Mouse (Mus musculus) neural tube, embryonic 13.5 days (tissue): Measurements from ENCODE around the gene Tnfaip6. TPM values are rescaled to one million over a fixed set of nuclear protein-coding genes. Genes with fewer than 3 reads are reported as not detected.

Experiments
- ATAC-seq: fragments of 200-750 bp; cut with Nextera tagmentation; 2 replicates; pipeline ENCODE4 v1.8.0; 2017; ENCODE audit warnings: low read depth, mild to moderate bottlenecking, moderate TSS enrichment, moderate library complexity
- H3K27ac ChIP-seq: fragments of 300-500 bp; sonication (generic); replicated peaks from 2 replicates; pipeline ENCODE4 v1.5.1; 2015; ENCODE audit warnings: moderate library complexity, mild to moderate bottlenecking, inconsistent platforms
- H3K27me3 ChIP-seq: fragments of 300-500 bp; sonication (generic); 2 replicates; pipeline ENCODE4 v1.6.1; 2015; ENCODE audit warnings: mild to moderate bottlenecking, inconsistent platforms
- H3K36me3 ChIP-seq: fragments of 300-500 bp; sonication (generic); 2 replicates; pipeline ENCODE4 v1.6.1; 2015; ENCODE audit warnings: mild to moderate bottlenecking, inconsistent platforms
- H3K4me1 ChIP-seq: fragments of 300-500 bp; sonication (generic); replicated peaks from 2 replicates; pipeline ENCODE4 v1.6.1; 2015; ENCODE audit warnings: inconsistent platforms
- H3K4me2 ChIP-seq: fragments of 300-500 bp; sonication (generic); 2 replicates; pipeline ENCODE4 v1.6.1; 2015; ENCODE audit warnings: inconsistent platforms, mild to moderate bottlenecking, moderate library complexity
- H3K4me3 ChIP-seq: fragments of 300-500 bp; sonication (generic); 2 replicates; pipeline ENCODE4 v1.5.1; 2015; ENCODE audit warnings: mild to moderate bottlenecking, inconsistent platforms
- H3K9ac ChIP-seq: fragments of 300-500 bp; sonication (generic); 2 replicates; pipeline ENCODE4 v1.6.1; 2015; ENCODE audit warnings: moderate library complexity, mild to moderate bottlenecking, inconsistent platforms
- H3K9me3 ChIP-seq: fragments of 300-500 bp; sonication (generic); 2 replicates; pipeline ENCODE4 v1.6.1; 2016; ENCODE audit warnings: inconsistent platforms
- WGBS: fragments of 180-500 bp; shearing (Covaris S2); methylation state at CpG from one replicate; pipeline ENCODE4 v1.1.7; 2015; 5-methylcytosine and 5-hydroxymethylcytosine counted together
- polyA plus RNA-seq: library from polyadenylated mRNA; unstranded; fragments of >200 nt; fragmentation: Nextera tagmentation; extraction: Ambion mirVana; gene quantifications from 2 replicates; pipeline ENCODE4 v1.2.1, GENCODE M21; 2015

Gene Tnfaip6
- polyA plus RNA-seq, 1 experiment from 2014 or later = 7.4 TPM

- no peaks in the 10 kb centered on the region for H3K27me3 ChIP-seq
- ATAC-seq = no peak
- no peak overlapping the region for H3K9ac ChIP-seq
- no peak overlapping the region for H3K27ac ChIP-seq
- no peak overlapping the region for H3K4me2 ChIP-seq
- no peaks in the 10 kb centered on the region for H3K36me3 ChIP-seq
- WGBS = 89% methylated on average over 4 of the region's 4 CpGs
- H3K4me1 ChIP-seq = peaks cover 24% of the 10 kb centered on the region
- H3K4me3 ChIP-seq = no peak overlapping the region
- no peaks in the 10 kb centered on the region for H3K9me3 ChIP-seq
Measured at GRCm38 (mm10) chr2:52034601-52035000, 3.2 kb upstream of the Tnfaip6 start.

- no peaks in the 10 kb centered on the region for H3K27me3 ChIP-seq
- ATAC-seq = no peak
- no peaks in the 10 kb centered on the region for H3K9me3 ChIP-seq
- H3K36me3 ChIP-seq = no peaks in the 10 kb centered on the region
- no peak overlapping the region for H3K4me3 ChIP-seq
- H3K4me2 ChIP-seq = no peak overlapping the region
- WGBS = 75% methylated on average over 4 of the region's 4 CpGs
- no peak overlapping the region for H3K9ac ChIP-seq
- H3K4me1 ChIP-seq = peaks cover 25% of the 10 kb centered on the region
- H3K27ac ChIP-seq = no peak overlapping the region
Measured at GRCm38 (mm10) chr2:52035144-52035543, 2.7 kb upstream of the Tnfaip6 start.

GRCm38 (mm10) chr2:52036929-52037595 is 747 bp upstream of the Tnfaip6 start:
- Histone ChIP-seq H3K4me1 (peaks cover 25% of the 10 kb centered on the region), H3K4me3 (no peak overlapping the region; the same call in 1 of the 2 replicates), H3K27me3 (no peaks in the 10 kb centered on the region), H3K4me2 (peak overlapping the region; percentile 72), H3K9me3 (no peaks in the 10 kb centered on the region), H3K36me3 (no peaks in the 10 kb centered on the region), H3K27ac (no peak overlapping the region), H3K9ac (no peak overlapping the region)
- ATAC-seq = 0 out of 2 replicates have a peak, but pooled peaks have one; percentile 47
- WGBS = 39% methylated on average over 10 of the region's 11 CpGs

- Histone ChIP-seq H3K4me1 (peaks cover 25% of the 10 kb centered on the region), H3K36me3 (no peaks in the 10 kb centered on the region), H3K4me3 (peak overlapping the region; percentile 44), H3K27ac (no peak overlapping the region), H3K9ac (peak overlapping the region; percentile 67; the same call in 1 of the 2 replicates), H3K9me3 (no peaks in the 10 kb centered on the region), H3K27me3 (no peaks in the 10 kb centered on the region), H3K4me2 (peak overlapping the region; percentile 72)
- WGBS = 33% methylated on average over 5 of the region's 5 CpGs
- no peak for ATAC-seq
Measured at GRCm38 (mm10) chr2:52038558-52038957, 749 bp downstream of the Tnfaip6 start.

- Histone ChIP-seq H3K27ac (no peak overlapping the region), H3K4me1 (peaks cover 25% of the 10 kb centered on the region), H3K4me3 (peak overlapping the region; percentile 44), H3K4me2 (peak overlapping the region; percentile 72), H3K9ac (no peak overlapping the region), H3K9me3 (no peaks in the 10 kb centered on the region), H3K36me3 (no peaks in the 10 kb centered on the region), H3K27me3 (no peaks in the 10 kb centered on the region)
- ATAC-seq = no peak
- 36% methylated on average over 8 of the region's 8 CpGs for WGBS
Measured at GRCm38 (mm10) chr2:52039083-52039801, 1.4 kb downstream of the Tnfaip6 start.

- H3K4me3 ChIP-seq = no peak overlapping the region
- peaks cover 22% of the 10 kb centered on the region for H3K4me1 ChIP-seq
- H3K27me3 ChIP-seq = no peaks in the 10 kb centered on the region
- no peaks in the 10 kb centered on the region for H3K9me3 ChIP-seq
- no peak overlapping the region for H3K4me2 ChIP-seq
- H3K9ac ChIP-seq = no peak overlapping the region
- H3K36me3 ChIP-seq = no peaks in the 10 kb centered on the region
- WGBS = 74% methylated on average over 3 of the region's 3 CpGs
- no peak overlapping the region for H3K27ac ChIP-seq
- no peak for ATAC-seq
Measured at GRCm38 (mm10) chr2:52042132-52042531, 4.3 kb downstream of the Tnfaip6 start.

GRCm38 (mm10) chr2:52042714-52043113 is 4.9 kb downstream of the Tnfaip6 start:
- Histone ChIP-seq H3K9ac (no peak overlapping the region), H3K27me3 (no peaks in the 10 kb centered on the region), H3K4me1 (peaks cover 18% of the 10 kb centered on the region; the same call in 1 of the 2 replicates), H3K9me3 (no peaks in the 10 kb centered on the region), H3K4me2 (no peak overlapping the region), H3K36me3 (no peaks in the 10 kb centered on the region), H3K4me3 (no peak overlapping the region), H3K27ac (no peak overlapping the region)
- 73% methylated on average over 5 of the region's 5 CpGs for WGBS
- no peak for ATAC-seq

GRCm38 (mm10) chr2:52043485-52043884 is 5.7 kb downstream of the Tnfaip6 start:
- WGBS = 79% methylated on average over 11 of the region's 11 CpGs
- Histone ChIP-seq H3K9ac (no peak overlapping the region), H3K4me2 (no peak overlapping the region), H3K4me3 (no peak overlapping the region), H3K27ac (no peak overlapping the region), H3K36me3 (no peaks in the 10 kb centered on the region), H3K27me3 (no peaks in the 10 kb centered on the region), H3K9me3 (no peaks in the 10 kb centered on the region), H3K4me1 (peaks cover 12% of the 10 kb centered on the region; the same call in 1 of the 2 replicates)
- ATAC-seq = no peak

GRCm38 (mm10) chr2:52046032-52046431 is 8.2 kb downstream of the Tnfaip6 start:
- H3K4me3 ChIP-seq = no peak overlapping the region
- WGBS = 89% methylated on average over 5 of the region's 5 CpGs
- H3K9me3 ChIP-seq = no peaks in the 10 kb centered on the region
- H3K36me3 ChIP-seq = no peaks in the 10 kb centered on the region
- H3K27me3 ChIP-seq = no peaks in the 10 kb centered on the region
- H3K4me1 ChIP-seq = no peaks in the 10 kb centered on the region
- H3K9ac ChIP-seq = no peak overlapping the region
- no peak overlapping the region for H3K27ac ChIP-seq
- H3K4me2 ChIP-seq = no peak overlapping the region
- no peak for ATAC-seq

- no peak overlapping the region for H3K4me2 ChIP-seq
- H3K27me3 ChIP-seq = no peaks in the 10 kb centered on the region
- no peak overlapping the region for H3K27ac ChIP-seq
- H3K4me3 ChIP-seq = no peak overlapping the region
- 94% methylated on average over 11 of the region's 11 CpGs for WGBS
- H3K9ac ChIP-seq = no peak overlapping the region
- no peaks in the 10 kb centered on the region for H3K36me3 ChIP-seq
- H3K4me1 ChIP-seq = no peaks in the 10 kb centered on the region
- H3K9me3 ChIP-seq = no peaks in the 10 kb centered on the region
- no peak for ATAC-seq
Measured at GRCm38 (mm10) chr2:52050823-52051222, 13.0 kb downstream of the Tnfaip6 start.

- Histone ChIP-seq H3K27me3 (no peaks in the 10 kb centered on the region), H3K9me3 (no peaks in the 10 kb centered on the region), H3K4me1 (no peaks in the 10 kb centered on the region), H3K4me3 (no peak overlapping the region), H3K36me3 (no peaks in the 10 kb centered on the region), H3K4me2 (no peak overlapping the region), H3K9ac (no peak overlapping the region), H3K27ac (no peak overlapping the region)
- 69% methylated on average over 4 of the region's 4 CpGs for WGBS
- no peak for ATAC-seq
Measured at GRCm38 (mm10) chr2:52052335-52052734, 14.5 kb downstream of the Tnfaip6 start.

GRCm38 (mm10) chr2:52053502-52053901 is 15.7 kb downstream of the Tnfaip6 start:
- Histone ChIP-seq H3K36me3 (no peaks in the 10 kb centered on the region), H3K27ac (no peak overlapping the region), H3K4me3 (no peak overlapping the region), H3K9me3 (no peaks in the 10 kb centered on the region), H3K4me1 (no peaks in the 10 kb centered on the region), H3K4me2 (no peak overlapping the region), H3K9ac (no peak overlapping the region), H3K27me3 (no peaks in the 10 kb centered on the region)
- ATAC-seq = no peak
- WGBS = 47% methylated on average over 5 of the region's 5 CpGs
